Mouse (Mus musculus) cerebellum, postnatal 4 days (tissue): Measurements from ENCODE around the gene 4930518I15Rik.
A peak's percentile ranks its signal among the peaks of the same experiment; 100 is the strongest.
"Not testable (repeated sequence)": the region's sequence is repeated elsewhere in the genome, so short reads cannot be mapped to it uniquely, and the experiment has no call there.

Experiments used
- DNase-seq, 2 experiments: peaks; one replicate each; pipeline ENCODE4 v3.0.0; 2022; ENCODE audit warnings: low spot score in 2 of 2, mixed read lengths in 1 of 2

The 4930518I15Rik gene

DNA sequence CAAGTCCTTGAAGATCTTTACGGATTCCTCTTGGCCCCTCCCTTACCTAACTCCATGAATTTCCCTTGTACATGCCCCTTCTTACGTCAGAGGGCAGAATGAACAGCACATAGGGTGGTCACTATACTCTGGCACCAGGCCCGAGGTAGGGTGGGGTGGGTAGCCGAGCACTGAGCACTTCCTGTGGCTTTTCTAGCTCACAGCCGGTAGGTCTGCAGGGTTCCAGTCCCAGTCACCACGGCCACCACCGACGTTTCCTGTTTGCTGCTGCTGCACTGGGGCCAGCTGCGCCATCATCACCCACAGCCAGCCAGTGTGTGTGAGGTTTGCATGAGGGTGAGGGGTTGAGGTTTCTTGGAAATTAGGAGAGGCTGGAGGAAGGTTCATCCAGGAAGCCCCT, 20.0 kb upstream of the 4930518I15Rik start:
- DNase-seq = no peak

DNA sequence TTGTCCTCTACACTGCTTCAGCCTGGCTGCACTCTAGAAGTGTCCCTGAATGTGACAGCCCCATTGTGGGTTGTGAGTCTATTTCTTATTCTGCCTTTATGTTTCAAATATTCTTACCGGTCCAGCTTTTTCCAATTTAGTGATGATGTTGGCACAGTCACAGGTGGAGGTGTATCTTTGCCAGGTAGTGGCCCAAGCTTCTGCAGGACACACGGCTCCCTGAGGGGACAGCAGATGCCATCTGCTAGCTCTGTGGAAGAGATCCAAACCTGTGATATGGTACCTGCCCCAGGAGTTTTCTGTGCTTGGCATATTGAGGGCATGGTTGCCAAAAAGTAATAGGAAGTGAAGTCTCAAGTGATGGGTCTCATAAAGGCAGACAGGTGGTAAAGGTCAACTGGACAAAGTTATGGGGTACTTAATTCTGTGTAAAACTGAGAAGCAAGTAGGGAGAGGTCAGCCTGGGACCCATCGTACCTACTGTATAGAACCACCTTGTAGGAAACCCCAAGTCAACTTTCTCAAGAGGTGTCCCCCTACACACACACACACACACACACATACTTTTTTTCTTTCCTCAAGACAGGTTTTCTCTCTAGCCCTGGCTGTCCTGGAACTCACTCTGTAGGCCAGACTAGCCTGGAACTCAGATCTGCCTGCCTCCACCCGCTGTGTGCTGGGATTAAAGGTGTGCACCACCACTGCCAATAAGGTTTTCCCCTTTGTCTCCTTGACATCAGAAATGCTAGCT, 17.2 kb upstream of the 4930518I15Rik start:
- DNase-seq = no peak

DNA sequence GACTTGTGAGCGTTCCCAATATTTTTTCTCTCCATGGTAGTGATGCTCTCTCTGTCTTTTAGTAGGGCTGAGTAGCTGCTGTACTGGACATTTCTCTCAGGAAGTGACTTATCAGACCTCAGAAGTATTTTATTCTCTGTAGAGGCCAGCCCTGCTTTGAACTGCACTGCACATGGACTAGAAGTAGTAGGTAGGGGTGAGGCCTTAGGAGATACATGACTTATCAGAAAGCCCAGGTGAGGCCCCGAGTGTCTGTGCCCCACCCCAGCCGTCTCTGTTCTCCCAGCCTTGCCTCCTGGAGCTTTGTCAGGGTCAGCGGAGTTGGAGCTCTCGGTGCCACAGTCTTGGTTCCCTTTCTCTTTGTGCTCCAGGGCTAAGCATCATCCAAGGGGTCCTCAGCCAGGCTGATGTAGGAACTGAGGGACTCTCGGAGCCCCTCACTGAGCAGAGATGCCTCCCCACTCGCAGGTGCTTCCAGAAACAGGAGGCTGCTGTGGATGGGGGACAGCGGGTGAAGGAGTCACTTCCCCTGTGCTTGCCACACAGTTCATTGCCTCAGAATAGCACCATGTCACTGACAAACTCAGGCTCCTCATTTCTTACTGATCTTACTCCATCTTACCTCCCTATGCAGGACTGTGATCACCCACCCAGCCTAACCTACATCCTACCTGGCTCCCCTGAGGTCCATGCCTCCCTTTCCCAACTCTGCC, 16.5 kb upstream of the 4930518I15Rik start:
- no peak for DNase-seq

DNA sequence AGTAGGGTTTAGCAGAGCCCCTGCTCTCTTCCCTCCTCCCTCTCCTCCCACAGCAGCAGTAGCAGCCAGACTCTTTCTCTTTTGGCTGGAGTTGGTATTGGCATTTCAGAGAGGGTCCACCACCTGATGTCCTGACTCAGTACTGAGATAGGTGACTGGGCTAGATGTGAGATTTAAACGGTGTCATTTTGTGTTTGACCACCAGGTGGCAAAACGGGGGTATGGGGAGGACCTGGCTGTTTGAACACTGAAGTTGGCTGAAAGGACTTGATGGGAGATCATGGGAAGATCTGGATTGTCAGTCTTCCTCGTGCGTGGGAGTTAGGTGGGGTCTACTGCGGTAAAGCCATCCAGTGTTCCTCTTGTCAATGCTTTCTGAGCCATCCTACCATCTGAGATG, 15.9 kb upstream of the 4930518I15Rik start:
- DNase-seq = peak in 1 of 2 experiments; percentile 63

DNA sequence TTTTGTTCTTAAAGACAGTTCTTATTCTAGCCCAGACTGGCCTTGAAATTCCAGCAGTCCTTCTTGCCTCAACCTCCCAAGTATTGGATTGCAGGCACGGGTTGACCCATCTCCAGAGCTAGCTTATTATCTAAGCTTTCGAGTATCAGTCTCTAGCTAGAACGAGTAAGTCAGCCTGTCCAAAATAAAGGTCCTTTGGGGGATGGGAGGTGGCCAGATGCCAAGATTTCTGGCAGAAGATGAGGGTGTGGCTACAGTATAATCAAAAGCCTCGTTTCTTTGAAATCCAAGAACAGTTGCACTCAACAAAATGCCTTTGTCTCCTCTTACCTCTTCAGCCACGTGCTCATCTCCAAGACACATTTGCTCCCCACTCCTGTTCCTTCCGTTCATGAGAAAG, 12.8 kb upstream of the 4930518I15Rik start:
- no peak for DNase-seq

DNA sequence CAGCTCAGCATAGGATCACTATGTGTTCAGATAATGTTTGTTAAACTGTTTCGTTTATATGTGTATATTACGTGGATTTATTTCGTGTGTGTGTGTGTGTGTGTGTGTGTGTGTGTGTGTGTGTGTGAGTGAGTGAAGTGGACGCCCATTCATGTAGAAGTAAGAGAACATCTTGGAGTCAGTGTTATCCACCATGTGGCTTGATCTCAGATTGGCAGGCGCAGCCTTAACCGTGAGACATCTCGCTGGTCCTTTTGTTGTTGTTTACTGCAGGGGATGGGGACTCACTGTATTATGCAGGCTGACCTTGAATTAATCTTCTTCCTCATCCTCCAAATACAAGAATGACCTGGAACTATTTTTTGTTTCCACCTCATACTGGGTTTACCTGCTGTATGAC, 11.8 kb upstream of the 4930518I15Rik start:
- DNase-seq = no peak

DNA sequence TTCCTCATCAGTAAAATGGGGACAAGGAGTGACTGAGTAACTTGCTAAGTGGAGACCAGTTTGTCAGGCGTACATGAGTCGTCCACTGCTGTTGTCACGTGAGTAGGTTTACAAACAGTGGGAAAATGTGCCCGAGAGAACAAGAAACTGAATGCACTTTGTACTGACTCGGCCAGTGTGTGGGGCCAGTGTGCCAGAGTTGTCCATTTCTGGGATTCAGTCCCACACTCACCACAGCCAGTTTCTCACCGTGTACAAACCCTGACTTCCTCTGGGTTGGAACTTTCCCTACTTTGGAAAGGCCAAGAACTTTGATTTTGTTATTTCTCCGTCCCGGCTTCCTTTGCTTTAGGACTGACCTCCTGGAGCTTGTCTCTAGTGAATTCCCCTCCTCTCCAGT, 11.2 kb upstream of the 4930518I15Rik start:
- DNase-seq = no peak

DNA sequence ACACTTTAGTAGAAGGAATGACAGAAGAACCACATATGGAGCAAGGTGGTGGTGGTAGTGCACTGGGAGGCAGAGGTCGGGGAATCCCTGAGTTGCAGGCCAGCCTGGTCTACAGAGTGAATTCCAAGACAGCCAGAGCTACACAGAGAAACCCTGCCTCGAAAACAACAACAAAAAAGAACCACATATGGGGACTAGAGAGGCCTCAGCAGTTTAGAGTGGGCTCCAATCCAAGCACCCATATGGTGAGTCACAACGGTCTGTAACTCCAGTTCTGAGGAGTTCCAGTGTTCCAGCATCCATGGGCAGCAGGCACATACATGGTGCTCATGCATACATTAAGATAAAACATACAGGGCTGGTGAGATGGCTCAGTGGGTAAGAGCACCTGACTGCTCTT, 6.7 kb upstream of the 4930518I15Rik start:
- no peak for DNase-seq

DNA sequence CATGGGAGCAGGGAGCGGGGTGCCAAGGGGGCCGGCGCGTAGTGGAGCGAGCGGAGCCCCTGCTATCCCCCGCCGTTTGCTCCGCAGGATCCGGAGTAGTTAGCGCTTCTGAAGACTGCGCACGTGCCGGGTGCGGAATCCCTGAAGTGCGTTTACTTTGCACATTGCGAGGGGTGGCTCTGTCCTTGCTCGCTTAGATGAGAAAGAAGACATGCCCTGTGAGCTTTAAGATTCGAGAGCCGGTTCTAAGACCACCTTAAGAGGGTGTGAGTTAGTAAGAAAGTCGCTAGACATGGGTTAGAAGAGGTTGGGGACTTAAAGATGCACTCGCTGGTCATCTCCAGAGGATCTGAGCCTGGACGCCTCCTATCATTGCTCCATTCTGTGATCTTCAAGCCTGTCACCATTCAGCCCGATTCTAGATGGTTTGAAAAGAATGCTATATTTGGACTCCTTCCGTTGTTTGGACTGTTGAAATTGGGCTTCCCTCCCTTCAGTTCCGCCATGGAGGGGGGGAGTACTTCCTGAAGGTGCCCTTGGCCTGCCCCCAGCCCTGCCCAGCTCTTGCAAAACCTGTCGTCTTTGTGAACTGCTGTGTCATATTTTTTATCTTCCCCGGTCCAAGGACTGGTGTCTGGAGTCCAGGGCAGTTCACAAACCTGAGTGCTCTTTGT, 5.9 kb upstream of the 4930518I15Rik start:
- no peak for DNase-seq

DNA sequence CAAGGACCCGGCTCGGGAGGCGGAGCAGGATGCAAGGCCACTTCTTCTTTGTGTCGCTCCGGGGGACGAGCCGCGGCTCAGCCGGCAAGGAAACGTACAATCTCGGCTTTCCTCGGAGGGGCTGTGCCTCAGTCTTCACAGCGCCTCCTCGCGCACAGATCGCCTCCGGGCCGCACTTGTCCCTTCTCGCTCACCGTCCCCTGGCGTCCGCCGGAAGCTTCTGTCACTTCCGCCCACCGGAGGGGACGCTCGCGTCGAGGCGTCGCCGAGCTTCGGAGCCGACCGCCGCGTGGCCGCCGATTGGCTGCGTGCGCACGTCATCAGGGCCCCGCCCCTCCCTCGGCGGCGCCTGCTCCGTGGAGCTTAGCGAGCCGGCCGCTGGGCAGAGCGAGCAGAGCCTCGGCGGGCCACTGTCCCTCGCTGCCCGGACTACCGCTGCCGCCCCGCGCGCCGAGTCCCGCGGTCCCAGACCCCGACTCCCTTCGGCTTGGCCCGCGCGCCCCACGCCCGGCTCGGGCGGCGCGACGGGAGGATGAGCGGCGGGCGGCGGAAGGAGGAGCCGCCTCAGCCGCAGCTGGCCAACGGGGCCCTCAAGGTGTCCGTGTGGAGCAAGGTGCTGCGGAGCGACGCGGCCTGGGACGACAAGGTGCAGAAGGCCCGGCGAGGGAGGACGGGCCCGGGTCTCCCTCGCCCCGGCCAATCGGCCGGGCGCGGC, 5.2 kb upstream of the 4930518I15Rik start, which contains the start of gene Rab5if:
Rab5if (plus strand) TSS at position 357 of the 715 bp plus-strand sequence.
- peak; percentile 97 to 98 for DNase-seq

DNA sequence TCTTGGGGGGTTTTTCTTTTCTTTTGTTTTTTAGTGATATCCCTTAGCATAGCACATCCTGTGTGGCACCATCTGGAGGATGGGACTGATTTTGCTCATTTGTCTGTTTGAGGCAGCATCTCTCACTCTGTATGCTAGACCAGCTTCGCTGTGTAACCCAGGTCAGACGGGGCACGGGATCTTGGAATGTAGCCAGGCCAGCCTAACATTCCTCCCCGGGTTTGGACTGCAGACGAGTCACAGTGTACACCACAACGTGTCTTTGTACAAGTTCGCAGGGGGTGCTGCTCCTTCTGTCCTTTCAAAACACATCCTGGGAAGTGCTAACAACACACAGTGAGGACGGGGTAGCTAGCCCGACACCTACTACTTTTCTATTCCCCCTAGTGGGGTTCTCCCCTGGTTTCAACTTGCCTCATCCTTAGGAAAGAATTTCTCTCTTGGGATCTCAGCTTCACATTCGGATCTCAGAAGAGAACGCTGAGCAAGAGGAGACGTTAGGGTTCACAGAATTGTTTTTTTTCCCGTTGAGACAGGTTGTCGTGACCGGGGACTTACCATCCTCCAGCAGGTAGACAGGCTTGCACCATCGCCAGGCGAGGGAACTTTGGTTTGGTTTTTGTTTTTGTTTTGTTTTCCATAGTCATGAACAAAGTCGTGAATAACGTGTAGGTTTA, 4.4 kb upstream of the 4930518I15Rik start:
- DNase-seq = no peak

DNA sequence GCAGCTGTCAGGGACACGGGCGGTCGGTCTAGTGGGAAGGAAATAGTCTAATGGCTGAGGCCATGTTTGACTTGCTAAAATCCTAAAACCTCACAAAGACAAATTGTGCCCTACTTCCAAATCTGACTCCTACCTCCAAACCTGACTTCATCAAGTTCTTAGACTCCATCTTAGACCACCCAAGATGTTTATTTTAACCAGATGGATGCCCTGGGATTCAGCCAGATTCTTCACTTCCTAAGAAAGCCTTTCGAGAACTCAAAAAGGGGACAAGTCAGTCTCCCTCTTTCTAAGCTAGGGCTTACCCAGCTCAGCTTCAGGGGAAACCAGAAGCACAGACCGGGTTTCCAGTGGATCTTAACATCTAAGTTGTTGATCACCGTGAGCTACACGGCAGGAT, 925 bp upstream of the 4930518I15Rik start:
- DNase-seq = no peak

DNA sequence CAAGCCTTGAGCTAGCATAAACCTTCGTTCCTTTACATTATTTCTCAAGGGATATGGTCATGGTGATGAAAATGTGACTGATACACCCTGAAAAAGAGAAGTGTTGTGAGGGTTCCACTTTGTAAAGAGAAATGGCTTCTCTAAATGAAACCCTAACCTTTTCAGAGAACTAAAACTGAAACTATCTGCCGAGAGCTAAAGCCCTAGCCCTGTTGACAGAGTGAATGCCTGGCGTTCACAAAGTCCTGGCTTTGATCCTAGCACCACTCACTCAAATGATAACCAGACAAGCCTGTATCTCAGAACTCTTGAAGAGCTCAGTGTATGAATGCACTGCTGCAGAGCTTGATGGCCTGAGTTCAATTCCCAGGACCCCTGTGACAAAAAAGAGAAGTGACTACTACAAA, 358 bp downstream of the 4930518I15Rik start:
- no peak for DNase-seq

DNA sequence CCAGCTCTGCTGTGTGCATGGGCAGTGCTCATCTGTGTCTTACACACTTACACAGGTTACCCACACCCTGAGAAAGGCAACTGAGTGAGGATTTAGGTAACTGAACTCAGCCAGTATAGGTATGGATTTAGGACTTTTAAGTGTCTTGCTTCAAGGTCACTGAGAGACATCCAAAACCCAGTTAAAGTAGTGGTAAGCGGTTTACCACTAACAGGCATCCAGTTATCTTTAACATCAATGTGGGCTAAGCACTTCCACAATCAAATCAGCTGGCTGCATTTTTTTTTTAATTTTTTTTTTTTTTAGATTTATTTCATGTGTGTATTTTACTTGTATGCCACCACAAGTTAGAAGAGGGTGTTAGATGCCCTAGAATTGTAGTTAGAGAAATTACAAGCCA, 1.4 kb downstream of the 4930518I15Rik start:
- DNase-seq = no peak

DNA sequence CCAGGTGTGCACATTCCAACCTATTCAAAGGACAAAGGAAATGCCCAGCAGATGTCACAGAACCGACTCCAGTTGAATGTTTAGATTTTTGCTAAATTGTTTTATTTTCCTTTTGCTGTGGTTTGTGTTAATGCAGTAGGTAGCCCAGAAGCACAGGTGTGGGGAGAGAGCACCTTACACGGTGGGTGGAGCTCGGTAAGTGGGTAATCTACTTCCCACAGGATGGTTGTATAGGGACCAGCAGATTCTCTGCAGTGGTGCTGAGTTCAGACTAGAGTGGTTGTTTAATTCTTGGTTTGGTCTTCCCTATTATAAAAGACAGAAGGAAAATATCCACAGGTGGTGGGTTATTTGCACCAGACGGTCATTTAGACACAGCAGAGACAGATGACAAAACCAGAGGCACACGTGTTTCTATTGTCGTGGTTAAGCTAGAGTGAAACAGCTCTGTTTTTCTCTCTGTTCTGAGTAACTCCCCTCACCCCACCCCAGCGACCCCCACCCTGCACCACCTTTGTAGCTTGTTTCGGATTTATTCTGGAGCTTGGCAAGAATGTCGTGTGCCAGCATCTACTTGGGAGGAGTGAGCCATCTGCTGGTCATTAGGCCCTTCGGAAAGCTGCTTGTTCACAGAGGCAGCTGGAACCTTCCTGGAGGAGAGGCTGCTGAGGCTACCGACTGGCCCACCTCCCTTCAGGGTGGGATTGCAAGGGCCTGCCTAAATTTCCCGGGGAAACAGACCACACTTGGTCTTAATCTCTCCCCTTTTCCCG, 3.6 kb downstream of the 4930518I15Rik start:
- peak in 1 of 2 experiments; percentile 47 for DNase-seq

DNA sequence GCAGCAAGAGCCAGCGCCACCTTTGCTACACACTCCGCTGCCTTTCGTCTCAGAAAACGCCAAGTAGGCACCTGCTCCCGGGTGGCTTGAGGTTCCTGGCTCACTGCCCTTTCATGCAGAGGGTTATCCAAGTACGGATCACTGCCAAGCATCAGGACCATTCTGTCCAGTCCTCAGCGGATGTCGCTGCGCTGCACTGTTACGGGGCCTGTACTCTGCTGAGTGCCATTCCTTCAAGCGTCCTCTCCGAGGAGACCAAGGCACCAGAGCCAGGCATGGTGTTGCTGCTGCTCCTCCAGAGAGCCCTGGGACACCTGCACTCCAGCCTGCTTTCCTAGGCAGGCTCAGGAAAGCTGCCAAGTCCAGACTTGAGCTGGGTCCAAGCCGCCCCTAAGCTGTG, 4.2 kb downstream of the 4930518I15Rik start:
- DNase-seq = not testable (repeated sequence)

DNA sequence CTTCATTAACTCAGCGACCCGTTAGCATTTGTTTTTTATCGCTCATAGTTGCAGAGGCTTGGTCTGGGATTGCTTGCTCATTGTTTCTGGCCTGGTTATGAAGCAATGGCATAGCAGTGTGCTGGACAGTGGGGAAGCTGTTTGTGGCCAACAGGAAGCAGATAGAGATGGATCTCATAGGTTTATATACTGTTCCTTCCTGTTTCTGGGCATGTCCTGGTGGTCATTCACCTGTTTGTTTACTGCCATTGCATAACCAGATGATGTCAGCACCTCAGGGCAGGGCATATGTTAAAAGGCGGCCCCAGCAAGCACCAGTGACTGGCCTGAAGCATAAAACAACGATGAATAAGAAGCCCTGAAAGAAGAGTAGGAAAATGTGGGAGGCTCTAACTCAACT, 7.2 kb downstream of the 4930518I15Rik start:
- no peak for DNase-seq

DNA sequence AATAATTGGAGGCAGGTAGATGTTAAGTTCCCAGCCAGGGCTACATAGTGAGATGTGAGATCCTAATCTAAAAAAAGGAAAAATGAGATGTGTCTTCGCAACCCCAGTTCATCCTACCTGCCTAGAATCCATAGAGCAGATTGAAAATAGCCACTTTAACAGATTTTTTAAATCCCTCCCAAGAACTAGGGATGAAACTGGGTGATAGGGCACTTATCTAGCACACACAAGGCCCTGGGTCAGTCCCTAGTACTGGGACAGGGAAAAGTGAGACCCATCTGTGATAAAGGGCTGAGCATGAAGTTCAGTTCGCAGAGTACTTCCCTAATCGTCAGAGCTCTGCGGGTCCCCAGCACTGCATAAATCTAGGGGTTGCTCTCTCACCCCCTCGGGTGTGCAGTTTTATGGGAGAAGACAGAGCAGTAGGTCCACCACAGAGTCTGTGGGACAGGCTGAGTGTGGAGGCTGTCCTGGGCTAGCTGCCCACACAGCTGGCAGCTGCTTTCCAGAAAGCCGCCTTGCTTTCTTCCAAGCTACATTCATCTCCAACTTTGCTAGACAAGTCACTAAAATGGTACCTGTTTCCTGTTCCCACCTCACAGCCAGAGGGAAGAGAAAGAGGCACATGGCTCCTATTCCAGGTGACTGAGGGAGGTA, 9.1 kb downstream of the 4930518I15Rik start:
- DNase-seq = no peak

DNA sequence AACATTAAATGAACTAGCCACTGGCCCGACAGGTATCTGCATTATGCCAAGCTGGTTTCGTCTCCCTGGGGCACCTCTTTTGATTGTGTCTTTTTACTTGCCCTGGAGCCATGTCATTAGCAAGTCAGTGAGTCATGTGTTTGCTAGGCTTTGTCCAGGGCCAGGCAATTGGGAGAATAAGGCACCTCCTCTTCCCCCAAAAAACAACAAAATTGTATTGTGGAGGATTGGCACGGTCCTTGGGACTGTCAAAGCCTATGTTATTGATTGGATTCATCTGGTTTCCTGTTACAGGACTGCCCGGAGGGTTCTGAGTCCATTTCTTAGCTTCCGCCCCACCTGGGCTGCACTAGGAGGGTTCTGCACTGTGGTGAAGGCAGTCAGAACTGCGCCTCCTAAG, 10.1 kb downstream of the 4930518I15Rik start:
- no peak for DNase-seq

DNA sequence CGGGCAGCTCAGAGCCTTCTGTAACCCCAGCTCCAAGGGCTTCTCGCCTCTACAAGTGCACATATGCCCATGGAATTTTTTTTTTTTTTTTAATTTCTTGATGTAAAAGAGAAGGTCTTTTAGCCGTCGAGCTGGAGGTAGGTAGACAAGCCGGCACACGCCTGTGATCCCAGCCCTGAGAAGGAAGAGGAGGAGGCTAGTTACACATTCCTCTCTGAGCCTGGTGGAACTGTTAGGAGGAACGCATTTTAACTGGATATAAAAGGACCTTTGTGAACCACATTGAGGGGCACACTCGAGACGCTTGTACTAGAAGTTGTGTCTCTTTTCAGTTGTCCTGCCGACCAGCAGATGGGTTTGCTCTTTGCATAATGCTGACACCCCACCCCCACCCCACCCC, 13.0 kb downstream of the 4930518I15Rik start:
- no peak for DNase-seq
